Mouse (Mus musculus): Measurements from ENCODE around the gene Pla2g6. TPM values are rescaled to one million over a fixed set of nuclear protein-coding genes. Genes with fewer than 3 reads are reported as not detected.

The Pla2g6 gene
- polyA plus RNA-seq, 1 experiment: 15.1 TPM

DNA sequence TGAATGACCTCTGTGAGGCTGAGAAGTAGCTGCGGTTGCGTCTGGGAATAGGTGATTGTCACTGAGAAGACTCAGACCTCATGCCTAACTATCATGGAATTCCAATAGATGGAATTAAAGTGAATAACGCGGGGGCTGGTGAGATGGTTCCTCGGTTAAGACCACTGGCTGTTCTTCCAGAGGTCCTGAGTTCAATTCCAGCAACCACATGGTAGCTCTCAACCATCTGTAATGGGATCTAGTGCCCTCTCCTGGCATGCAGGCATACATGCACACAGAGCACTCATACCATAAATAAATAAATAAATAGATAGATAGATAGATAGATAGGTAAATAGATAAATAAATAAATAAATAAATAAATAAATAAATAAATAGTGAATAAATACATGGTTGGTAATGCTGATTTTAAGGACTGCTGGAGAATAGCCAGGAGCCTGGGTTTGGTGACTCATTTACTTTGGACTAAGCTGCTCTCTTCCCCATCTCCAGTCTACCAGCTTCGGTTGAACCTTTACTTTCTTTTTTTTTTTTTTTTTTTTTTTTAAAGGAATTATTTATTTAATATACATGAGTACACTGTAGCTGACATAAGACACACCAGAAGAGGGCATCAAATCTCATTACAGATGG, 1.3 kb upstream of the Pla2g6 start:
- no peaks in the 10 kb centered on the region for H3K27me3 ChIP-seq (ENCODE audit: control insufficient read depth, insufficient read depth, low read length)
- no peak overlapping the region for H3K27ac ChIP-seq (ENCODE audit: insufficient read depth, low read length)
- H3K4me3 ChIP-seq (ENCODE audit: extremely low read depth, insufficient read depth, insufficient read length): no peak overlapping the region
- peaks cover 7% of the 10 kb centered on the region; the same call in 1 of the 2 replicates for H3K4me1 ChIP-seq (ENCODE audit: control insufficient read depth, insufficient read depth, insufficient read length)
- no peak for TF ChIP-seq CTCF (IDR thresholded peaks at IDR 0.05; ENCODE audit: extremely low read depth, insufficient read depth, insufficient read length, insufficient replicate concordance)
- TF ChIP-seq POLR2A (IDR thresholded peaks at IDR 0.05; ENCODE audit: low read depth, low read length): no peak
- H3K36me3 ChIP-seq (ENCODE audit: control insufficient read depth, insufficient read depth, low read length): no peaks in the 10 kb centered on the region
- DNase-seq (ENCODE audit: low read depth in 1 of 2, low spot score in 2 of 2): no peak
- 94% methylated on average over 6 of the region's 6 CpGs for WGBS

DNA sequence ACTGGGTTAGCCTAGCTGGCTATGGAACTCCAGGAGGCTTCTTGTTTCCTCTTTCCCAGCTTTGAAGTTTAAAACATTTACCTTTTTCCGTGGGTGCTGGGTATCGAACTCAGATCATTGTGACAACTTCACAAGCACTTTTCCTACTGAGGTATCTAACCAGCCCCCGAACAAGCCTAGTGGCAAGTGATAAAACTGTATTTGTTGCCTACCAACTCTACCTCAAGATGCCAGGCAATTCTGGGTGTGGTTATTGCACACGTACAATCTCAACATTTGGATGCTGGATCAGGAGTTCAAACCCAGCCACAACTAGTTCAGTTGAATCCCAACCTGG, 717 bp upstream of the Pla2g6 start:
- WGBS: 79% methylated on average over 4 of the region's 4 CpGs
- Histone ChIP-seq H3K27me3 (ENCODE audit: control insufficient read depth, insufficient read depth, low read length) (no peaks in the 10 kb centered on the region), H3K4me1 (ENCODE audit: control insufficient read depth, insufficient read depth, insufficient read length) (peaks cover 12% of the 10 kb centered on the region; the same call in 1 of the 2 replicates), H3K27ac (ENCODE audit: insufficient read depth, low read length) (no peak overlapping the region), H3K36me3 (ENCODE audit: control insufficient read depth, insufficient read depth, low read length) (no peaks in the 10 kb centered on the region), H3K4me3 (ENCODE audit: extremely low read depth, insufficient read depth, insufficient read length) (no peak overlapping the region)
- no peak for TF ChIP-seq CTCF (IDR thresholded peaks at IDR 0.05; ENCODE audit: extremely low read depth, insufficient read depth, insufficient read length, insufficient replicate concordance)
- DNase-seq (ENCODE audit: low read depth in 1 of 2, low spot score in 2 of 2): no peak

DNA sequence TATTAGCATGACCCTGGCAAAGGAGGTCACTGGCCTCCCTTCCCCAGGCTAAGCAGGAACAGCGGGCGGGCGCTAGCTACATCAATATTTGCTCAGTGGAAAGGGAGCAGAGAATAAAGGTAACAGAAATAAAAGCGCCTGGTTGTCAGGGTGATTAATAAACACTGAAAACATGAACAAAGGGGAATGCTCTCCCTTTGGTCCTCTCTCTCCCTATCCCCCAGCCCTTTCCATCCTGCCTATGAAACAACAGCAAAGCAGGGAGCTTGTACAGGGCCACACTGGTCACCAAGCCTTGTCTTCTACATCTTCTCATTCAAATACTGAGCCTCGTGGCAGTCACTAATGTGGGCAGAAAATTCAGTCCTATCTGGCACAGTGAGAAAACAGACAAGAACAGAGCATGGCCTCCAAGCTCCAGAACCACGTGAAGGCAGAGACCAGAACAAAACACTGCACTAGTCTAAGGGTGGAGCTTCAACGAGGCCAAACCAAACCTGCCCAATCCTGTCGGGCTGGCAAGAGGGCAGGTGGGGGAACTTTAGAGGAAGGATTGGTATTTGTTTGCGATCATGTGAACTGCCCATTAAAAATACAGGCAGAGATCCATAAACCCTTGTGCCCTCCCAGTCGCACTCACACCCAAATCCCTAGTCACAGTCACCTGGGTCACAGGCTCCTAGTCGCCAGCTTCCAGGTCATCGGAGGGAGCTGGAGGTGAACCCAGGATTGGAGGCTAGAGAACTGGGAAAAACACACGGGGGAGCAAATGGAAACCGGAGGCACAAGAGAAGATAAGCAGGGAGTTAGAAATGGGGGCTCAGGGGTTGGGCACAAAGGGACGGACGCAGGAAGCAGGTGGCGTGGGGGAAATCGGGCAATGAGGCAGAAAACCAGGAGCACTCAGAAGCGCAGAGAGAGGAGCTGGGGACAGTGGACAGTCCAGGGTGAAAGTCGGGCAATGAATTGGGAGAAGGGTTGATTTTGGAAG, 924 bp downstream of the Pla2g6 start:
- 20% methylated on average over 20 of the region's 20 CpGs for WGBS
- no peak for TF ChIP-seq CTCF (IDR thresholded peaks at IDR 0.05; ENCODE audit: extremely low read depth, insufficient read depth, insufficient read length, insufficient replicate concordance)
- TF ChIP-seq POLR2A (IDR thresholded peaks at IDR 0.05; ENCODE audit: low read depth, low read length): no peak
- Histone ChIP-seq H3K27me3 (ENCODE audit: control insufficient read depth, insufficient read depth, low read length) (no peaks in the 10 kb centered on the region), H3K4me3 (ENCODE audit: extremely low read depth, insufficient read depth, insufficient read length) (peak overlapping the region; percentile 81), H3K27ac (ENCODE audit: insufficient read depth, low read length) (peak overlapping the region; percentile 58), H3K36me3 (ENCODE audit: control insufficient read depth, insufficient read depth, low read length) (no peaks in the 10 kb centered on the region), H3K4me1 (ENCODE audit: control insufficient read depth, insufficient read depth, insufficient read length) (peaks cover 26% of the 10 kb centered on the region; the same call in 1 of the 2 replicates)
- DNase-seq (ENCODE audit: low read depth in 1 of 2, low spot score in 2 of 2): no peak

GRCm38 (mm10) chr15:79326264-79326663, 1.9 kb downstream of the Pla2g6 start:
- no peaks in the 10 kb centered on the region for H3K27me3 ChIP-seq (ENCODE audit: control insufficient read depth, insufficient read depth, low read length)
- TF ChIP-seq POLR2A (IDR thresholded peaks at IDR 0.05; ENCODE audit: low read depth, low read length) (no peak), CTCF (IDR thresholded peaks at IDR 0.05; ENCODE audit: extremely low read depth, insufficient read depth, insufficient read length, insufficient replicate concordance) (no peak)

GRCm38 (mm10) chr15:79325742-79326141, 2.4 kb downstream of the Pla2g6 start:
- Histone ChIP-seq H3K27ac (ENCODE audit: insufficient read depth, low read length) (no peak overlapping the region), H3K4me1 (ENCODE audit: control insufficient read depth, insufficient read depth, insufficient read length) (peaks cover 26% of the 10 kb centered on the region; the same call in 1 of the 2 replicates), H3K27me3 (ENCODE audit: control insufficient read depth, insufficient read depth, low read length) (no peaks in the 10 kb centered on the region), H3K36me3 (ENCODE audit: control insufficient read depth, insufficient read depth, low read length) (no peaks in the 10 kb centered on the region), H3K4me3 (ENCODE audit: extremely low read depth, insufficient read depth, insufficient read length) (no peak overlapping the region)
- DNase-seq (ENCODE audit: low read depth in 1 of 2, low spot score in 2 of 2): no peak
- TF ChIP-seq CTCF (IDR thresholded peaks at IDR 0.05; ENCODE audit: extremely low read depth, insufficient read depth, insufficient read length, insufficient replicate concordance): no peak
- TF ChIP-seq POLR2A (IDR thresholded peaks at IDR 0.05; ENCODE audit: low read depth, low read length): no peak
- WGBS: 75% methylated on average over 3 of the region's 3 CpGs

More at GRCm38 (mm10) chr15:79326264-79326663, 1.9 kb downstream of the Pla2g6 start:
- DNase-seq (ENCODE audit: low read depth in 1 of 2, low spot score in 2 of 2): no peak
- peaks cover 26% of the 10 kb centered on the region; the same call in 1 of the 2 replicates for H3K4me1 ChIP-seq (ENCODE audit: control insufficient read depth, insufficient read depth, insufficient read length)
- H3K27ac ChIP-seq (ENCODE audit: insufficient read depth, low read length): no peak overlapping the region
- H3K4me3 ChIP-seq (ENCODE audit: extremely low read depth, insufficient read depth, insufficient read length): no peak overlapping the region
- no peaks in the 10 kb centered on the region for H3K36me3 ChIP-seq (ENCODE audit: control insufficient read depth, insufficient read depth, low read length)
- WGBS: 38% methylated on average over 4 of the region's 4 CpGs

DNA sequence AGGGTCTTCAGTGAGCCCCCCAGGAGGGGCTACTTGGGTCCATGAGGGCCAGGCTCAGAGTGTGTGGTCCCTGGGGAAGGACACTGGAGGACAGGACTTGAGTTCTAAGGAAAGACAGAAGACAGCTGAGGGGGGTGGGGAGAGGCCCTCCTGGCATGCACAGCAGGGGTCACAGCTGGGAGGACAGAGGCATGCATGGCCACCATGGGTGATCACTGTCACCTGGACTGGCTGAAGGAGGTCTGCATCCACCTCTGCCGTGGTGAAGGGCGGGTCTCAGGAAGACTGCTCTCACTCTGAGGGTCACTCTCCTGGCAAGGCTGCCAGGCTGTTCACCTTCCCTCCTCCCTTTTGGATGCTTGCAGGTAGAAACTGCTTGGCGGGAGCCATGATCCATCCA, 3.8 kb downstream of the Pla2g6 start:
- TF ChIP-seq CTCF (IDR thresholded peaks at IDR 0.05; ENCODE audit: extremely low read depth, insufficient read depth, insufficient read length, insufficient replicate concordance) (no peak), POLR2A (IDR thresholded peaks at IDR 0.05; ENCODE audit: low read depth, low read length) (no peak)
- WGBS: 92% methylated on average over 3 of the region's 3 CpGs
- H3K27ac ChIP-seq (ENCODE audit: insufficient read depth, low read length): no peak overlapping the region
- DNase-seq (ENCODE audit: low read depth in 1 of 2, low spot score in 2 of 2): no peak
- no peaks in the 10 kb centered on the region for H3K36me3 ChIP-seq (ENCODE audit: control insufficient read depth, insufficient read depth, low read length)
- no peaks in the 10 kb centered on the region for H3K27me3 ChIP-seq (ENCODE audit: control insufficient read depth, insufficient read depth, low read length)
- no peak overlapping the region for H3K4me3 ChIP-seq (ENCODE audit: extremely low read depth, insufficient read depth, insufficient read length)
- peaks cover 26% of the 10 kb centered on the region; the same call in 1 of the 2 replicates for H3K4me1 ChIP-seq (ENCODE audit: control insufficient read depth, insufficient read depth, insufficient read length)

Measured in spleen, adult 2 months (tissue).